Mouse (Mus musculus) heart, embryonic 14.5 days (tissue): Measurements from ENCODE around the gene Nod1. TPM values are rescaled to one million over a fixed set of nuclear protein-coding genes. Genes with fewer than 3 reads are reported as not detected.

Source experiments
- ATAC-seq: fragments of 200-750 bp; cut with Nextera tagmentation; 2 replicates; pipeline ENCODE4 v1.8.0; 2017; ENCODE audit warnings: low read depth, moderate TSS enrichment; ENCODE audit not compliant: insufficient number of reproducible peaks, insufficient read depth, low FRiP score
- H3K27ac ChIP-seq, 2 experiments: fragments of 200-500 bp in 1 of 2; fragments of 300-500 bp in 1 of 2; sonication (generic) in 1 of 2; replicated peaks in 1 of 2; 2 replicates each; pipeline ENCODE4 v1.5.1; 2012 to 2014; ENCODE audit warnings: low read depth in 2 of 2, low read length in 2 of 2, control low read depth in 1 of 2, mild to moderate bottlenecking in 1 of 2, mixed read lengths in 1 of 2; ENCODE audit not compliant: control insufficient read depth in 1 of 2, insufficient read depth in 1 of 2
- H3K27me3 ChIP-seq: fragments of 300-500 bp; sonication (generic); 2 replicates; pipeline ENCODE4 v1.6.1; 2014; ENCODE audit warnings: mild to moderate bottlenecking, low read length, control low read depth; ENCODE audit not compliant: control insufficient read depth, insufficient read depth
- H3K36me3 ChIP-seq: fragments of 300-500 bp; sonication (generic); 2 replicates; pipeline ENCODE4 v1.6.1; 2014; ENCODE audit warnings: mild to moderate bottlenecking, control low read depth, low read length, mixed read lengths; ENCODE audit not compliant: control insufficient read depth, insufficient read depth
- H3K4me1 ChIP-seq, 2 experiments: fragments of 200-500 bp in 1 of 2; fragments of 300-500 bp in 1 of 2; sonication (generic) in 1 of 2; 2 replicates each; pipeline ENCODE4 v1.6.1; 2012 to 2014; ENCODE audit warnings: low read length in 2 of 2, control low read depth in 1 of 2, mixed read lengths in 1 of 2; ENCODE audit not compliant: control insufficient read depth in 2 of 2, insufficient read depth in 2 of 2
- H3K4me2 ChIP-seq: fragments of 300-500 bp; sonication (generic); 2 replicates; pipeline ENCODE4 v1.6.1; 2014; ENCODE audit warnings: mild to moderate bottlenecking, low read length
- H3K4me3 ChIP-seq, 2 experiments: fragments of 200-500 bp in 1 of 2; fragments of 300-500 bp in 1 of 2; sonication (generic) in 1 of 2; 2 replicates each; pipeline ENCODE4 v1.5.1; 2012 to 2014; ENCODE audit warnings: low read length in 2 of 2, mild to moderate bottlenecking in 2 of 2, control low read depth in 1 of 2, low read depth in 1 of 2, moderate library complexity in 1 of 2; ENCODE audit not compliant: control insufficient read depth in 1 of 2, insufficient read depth in 1 of 2
- H3K9ac ChIP-seq: fragments of 300-500 bp; sonication (generic); 2 replicates; pipeline ENCODE4 v1.6.1; 2014; ENCODE audit warnings: mild to moderate bottlenecking, low read length
- H3K9me3 ChIP-seq: fragments of 300-500 bp; sonication (generic); 2 replicates; pipeline ENCODE4 v1.6.1; 2016; ENCODE audit warnings: low read length, control low read depth; ENCODE audit not compliant: control insufficient read depth
- WGBS: fragments of 180-500 bp; shearing (Covaris S2); extraction: QIAGEN DNeasy Blood & Tissue Kit; methylation state at CpG from one replicate; pipeline ENCODE4 v1.1.7; 2014; 5-methylcytosine and 5-hydroxymethylcytosine counted together
- polyA plus RNA-seq: library from polyadenylated mRNA; unstranded; fragments of >200 nt; fragmentation: Nextera tagmentation; extraction: Ambion mirVana; gene quantifications from 2 replicates; pipeline ENCODE4 v1.2.1, GENCODE M21; 2014

Gene Nod1
- polyA plus RNA-seq, 1 experiment from 2014 or later, result 4.6 TPM

- no peak for ATAC-seq
- no peak overlapping the region for H3K4me3 ChIP-seq
- WGBS, result 85% methylated on average over 9 of the region's 9 CpGs
- H3K36me3 ChIP-seq, result 0 out of 2 replicates have a peak, but pooled peaks cover 2% of the 10 kb centered on the region
- H3K4me1 ChIP-seq, result no peaks in the 10 kb centered on the region
- H3K9me3 ChIP-seq, result no peaks in the 10 kb centered on the region
- H3K27ac ChIP-seq, result no peak overlapping the region
- no peaks in the 10 kb centered on the region for H3K27me3 ChIP-seq
- no peak overlapping the region for H3K9ac ChIP-seq
- no peak overlapping the region for H3K4me2 ChIP-seq
These were observed 82.2 kb downstream of the Nod1 start for GRCm38 (mm10) chr6:54890221-54890620.

DNA sequence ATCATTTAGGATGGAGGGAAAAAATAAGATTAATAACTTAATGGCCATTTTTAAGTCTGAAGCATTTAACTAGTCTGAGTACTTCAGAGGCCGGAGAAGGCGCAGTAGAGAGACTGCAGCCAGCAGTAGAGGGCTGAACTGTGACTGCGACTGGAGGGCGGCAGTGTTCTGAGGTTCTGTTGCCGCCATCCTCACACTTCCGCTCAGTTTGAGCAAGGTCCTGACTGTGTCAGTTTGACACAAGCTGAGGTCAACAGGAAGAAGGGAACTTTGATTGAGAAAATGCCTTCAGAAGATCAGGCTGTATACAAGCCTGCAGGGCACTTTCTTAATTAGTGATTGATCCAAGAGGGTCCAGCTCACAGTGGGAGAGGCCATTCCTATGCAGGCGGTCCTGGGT lies 86.2 kb downstream of the Nod1 start:
- Histone ChIP-seq H3K4me2 (no peak overlapping the region), H3K9ac (no peak overlapping the region), H3K4me3 (no peak overlapping the region), H3K27ac (no peak overlapping the region), H3K4me1 (no peaks in the 10 kb centered on the region), H3K27me3 (no peaks in the 10 kb centered on the region), H3K9me3 (no peaks in the 10 kb centered on the region), H3K36me3 (0 out of 2 replicates have a peak, but pooled peaks cover 4% of the 10 kb centered on the region)
- WGBS, result 85% methylated on average over 7 of the region's 7 CpGs
- ATAC-seq, result no peak

GRCm38 (mm10) chr6:54883424-54883823 lies 89.0 kb downstream of the Nod1 start:
- Histone ChIP-seq H3K4me1 (peaks cover 4 to 11% of the 10 kb centered on the region in 2 experiments), H3K4me3 (no peak overlapping the region), H3K27ac (no peak overlapping the region), H3K9ac (no peak overlapping the region), H3K36me3 (0 out of 2 replicates have a peak, but pooled peaks cover 4% of the 10 kb centered on the region), H3K4me2 (no peak overlapping the region), H3K9me3 (no peaks in the 10 kb centered on the region), H3K27me3 (no peaks in the 10 kb centered on the region)
- WGBS, result 84% methylated on average over 2 of the region's 2 CpGs
- no peak for ATAC-seq

DNA sequence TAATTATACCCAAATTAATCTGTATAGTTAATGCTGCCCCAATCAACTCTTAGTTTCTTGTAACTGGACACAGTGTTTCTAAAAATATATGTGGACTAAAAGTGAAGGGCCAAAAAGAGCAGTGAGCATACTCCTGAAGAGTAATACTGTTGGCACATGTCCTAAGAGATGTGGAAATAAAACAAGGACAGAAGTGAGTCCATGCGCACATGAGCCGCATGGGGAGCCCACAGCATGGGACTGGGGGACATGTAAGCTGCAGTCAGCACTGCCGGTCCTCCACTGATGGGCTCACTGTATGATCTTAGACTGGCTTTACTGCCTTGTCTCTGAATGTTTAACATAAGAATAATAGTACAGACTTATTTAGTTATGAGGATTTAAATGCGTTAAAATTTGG lies 92.3 kb downstream of the Nod1 start:
- 0 out of 2 replicates have a peak, but pooled peaks cover 4% of the 10 kb centered on the region for H3K36me3 ChIP-seq
- H3K4me2 ChIP-seq, result no peak overlapping the region
- no peak overlapping the region for H3K4me3 ChIP-seq
- H3K9me3 ChIP-seq, result no peaks in the 10 kb centered on the region
- no peak overlapping the region for H3K9ac ChIP-seq
- no peaks in the 10 kb centered on the region for H3K27me3 ChIP-seq
- no peak overlapping the region for H3K27ac ChIP-seq
- 72% methylated on average over 4 of the region's 4 CpGs for WGBS
- peaks cover 7 to 24% of the 10 kb centered on the region in 2 experiments for H3K4me1 ChIP-seq
- ATAC-seq, result no peak

- Histone ChIP-seq H3K9ac (no peak overlapping the region), H3K4me3 (no peak overlapping the region), H3K36me3 (0 out of 2 replicates have a peak, but pooled peaks cover 4% of the 10 kb centered on the region), H3K4me2 (no peak overlapping the region), H3K4me1 (peaks cover 7 to 24% of the 10 kb centered on the region in 2 experiments), H3K27me3 (no peaks in the 10 kb centered on the region), H3K9me3 (no peaks in the 10 kb centered on the region), H3K27ac (peak overlapping the region in 1 of 2 experiments; percentile 7; a peak in 1 of 4 replicates)
- no peak for ATAC-seq
These were observed 93.9 kb downstream of the Nod1 start for GRCm38 (mm10) chr6:54878546-54878945.

DNA sequence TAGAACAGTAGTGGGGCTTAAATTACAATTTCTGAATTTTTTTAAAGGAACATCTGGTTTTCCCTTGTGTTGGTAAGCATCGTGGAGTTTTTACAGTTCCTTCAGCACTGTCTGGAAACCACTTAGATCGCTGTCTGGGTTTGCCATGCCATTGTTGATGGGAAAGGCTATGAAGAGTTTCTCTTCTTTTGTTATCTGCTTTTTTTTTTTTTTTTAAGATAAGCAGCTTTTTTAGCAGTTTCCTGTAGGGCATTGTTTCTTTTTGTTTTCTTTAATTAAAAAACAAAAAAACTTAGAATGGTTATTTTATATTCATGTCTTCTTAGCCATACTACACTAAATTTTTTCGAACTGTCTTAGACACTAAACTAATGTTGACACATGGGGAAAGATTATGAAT lies 94.8 kb downstream of the Nod1 start:
- Histone ChIP-seq H3K36me3 (no peaks in the 10 kb centered on the region), H3K4me2 (no peak overlapping the region), H3K4me1 (peaks cover 7 to 24% of the 10 kb centered on the region in 2 experiments), H3K27ac (no peak overlapping the region), H3K9ac (no peak overlapping the region), H3K9me3 (no peaks in the 10 kb centered on the region), H3K4me3 (no peak overlapping the region), H3K27me3 (no peaks in the 10 kb centered on the region)
- ATAC-seq, result no peak
- WGBS, result 75% methylated on average over 3 of the region's 3 CpGs

DNA sequence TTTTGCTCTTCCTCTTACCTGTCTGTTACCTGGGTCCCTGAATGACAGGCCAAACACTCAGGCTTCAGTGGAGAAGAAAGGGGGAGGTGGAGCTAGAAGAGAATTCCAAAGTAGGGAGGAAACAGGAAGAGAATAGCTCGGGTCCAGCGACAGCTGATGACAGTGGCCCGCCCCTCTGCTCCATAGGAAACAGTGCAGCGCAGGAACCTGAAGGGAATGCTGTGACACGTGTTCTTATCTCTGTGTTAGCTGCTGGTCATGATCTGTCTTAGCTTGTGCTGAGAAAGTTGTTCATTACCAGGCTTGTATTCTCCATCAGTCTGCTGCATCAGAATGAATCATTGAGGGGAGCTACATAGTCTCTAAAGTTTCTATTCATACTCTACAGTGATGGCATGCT lies 95.6 kb downstream of the Nod1 start:
- no peak for ATAC-seq
- Histone ChIP-seq H3K4me2 (peak overlapping the region; percentile 27; the same call in 1 of the 2 replicates), H3K36me3 (no peaks in the 10 kb centered on the region), H3K9ac (no peak overlapping the region), H3K27ac (no peak overlapping the region), H3K4me1 (peaks cover 7 to 24% of the 10 kb centered on the region in 2 experiments), H3K4me3 (no peak overlapping the region), H3K27me3 (no peaks in the 10 kb centered on the region), H3K9me3 (no peaks in the 10 kb centered on the region)
- WGBS, result 3% methylated on average over 5 of the region's 5 CpGs
